Mouse (Mus musculus) heart, embryonic 15.5 days (tissue): Measurements from ENCODE around the gene Fkbp2. TPM values are rescaled to one million over a fixed set of nuclear protein-coding genes. Genes with fewer than 3 reads are reported as not detected.

ENCODE experiments used
- ATAC-seq: fragments of 200-750 bp; cut with Nextera tagmentation; replicated peaks from 2 replicates; pipeline ENCODE4 v1.8.0; 2017; ENCODE audit warnings: low read depth, moderate TSS enrichment; ENCODE audit not compliant: insufficient number of reproducible peaks, insufficient read depth, low FRiP score
- H3K27ac ChIP-seq: fragments of 300-500 bp; sonication (generic); 2 replicates; pipeline ENCODE4 v1.5.1; 2015; ENCODE audit warnings: mild to moderate bottlenecking, inconsistent platforms
- H3K27me3 ChIP-seq: fragments of 300-500 bp; sonication (generic); 2 replicates; pipeline ENCODE4 v1.6.1; 2015; ENCODE audit warnings: inconsistent platforms
- H3K36me3 ChIP-seq: fragments of 300-500 bp; sonication (generic); 2 replicates; pipeline ENCODE4 v1.6.1; 2015; ENCODE audit warnings: mild to moderate bottlenecking, inconsistent platforms
- H3K4me1 ChIP-seq: fragments of 300-500 bp; sonication (generic); replicated peaks from 2 replicates; pipeline ENCODE4 v1.6.1; 2015; ENCODE audit warnings: inconsistent platforms
- H3K4me2 ChIP-seq: fragments of 300-500 bp; sonication (generic); 2 replicates; pipeline ENCODE4 v1.6.1; 2015; ENCODE audit warnings: inconsistent platforms, mild to moderate bottlenecking, moderate library complexity
- H3K4me3 ChIP-seq: fragments of 300-500 bp; sonication (generic); 2 replicates; pipeline ENCODE4 v1.5.1; 2015; ENCODE audit warnings: mild to moderate bottlenecking, inconsistent platforms
- H3K9ac ChIP-seq: fragments of 300-500 bp; sonication (generic); 2 replicates; pipeline ENCODE4 v1.6.1; 2015; ENCODE audit warnings: mild to moderate bottlenecking, inconsistent platforms
- H3K9me3 ChIP-seq: fragments of 300-500 bp; sonication (generic); replicated peaks from 2 replicates; pipeline ENCODE4 v1.6.1; 2016; ENCODE audit warnings: inconsistent platforms
- WGBS: fragments of 180-500 bp; shearing (Covaris S2); methylation state at CpG from one replicate; pipeline ENCODE4 v1.1.7; 2015; ENCODE audit warnings: mixed read lengths; 5-methylcytosine and 5-hydroxymethylcytosine counted together
- polyA plus RNA-seq: library from polyadenylated mRNA; unstranded; fragments of >200 nt; fragmentation: Nextera tagmentation; extraction: Ambion mirVana; gene quantifications from 2 replicates; pipeline ENCODE4 v1.2.1, GENCODE M21; 2015

Fkbp2 gene
- polyA plus RNA-seq, 1 experiment from 2014 or later: 77.0 TPM

DNA sequence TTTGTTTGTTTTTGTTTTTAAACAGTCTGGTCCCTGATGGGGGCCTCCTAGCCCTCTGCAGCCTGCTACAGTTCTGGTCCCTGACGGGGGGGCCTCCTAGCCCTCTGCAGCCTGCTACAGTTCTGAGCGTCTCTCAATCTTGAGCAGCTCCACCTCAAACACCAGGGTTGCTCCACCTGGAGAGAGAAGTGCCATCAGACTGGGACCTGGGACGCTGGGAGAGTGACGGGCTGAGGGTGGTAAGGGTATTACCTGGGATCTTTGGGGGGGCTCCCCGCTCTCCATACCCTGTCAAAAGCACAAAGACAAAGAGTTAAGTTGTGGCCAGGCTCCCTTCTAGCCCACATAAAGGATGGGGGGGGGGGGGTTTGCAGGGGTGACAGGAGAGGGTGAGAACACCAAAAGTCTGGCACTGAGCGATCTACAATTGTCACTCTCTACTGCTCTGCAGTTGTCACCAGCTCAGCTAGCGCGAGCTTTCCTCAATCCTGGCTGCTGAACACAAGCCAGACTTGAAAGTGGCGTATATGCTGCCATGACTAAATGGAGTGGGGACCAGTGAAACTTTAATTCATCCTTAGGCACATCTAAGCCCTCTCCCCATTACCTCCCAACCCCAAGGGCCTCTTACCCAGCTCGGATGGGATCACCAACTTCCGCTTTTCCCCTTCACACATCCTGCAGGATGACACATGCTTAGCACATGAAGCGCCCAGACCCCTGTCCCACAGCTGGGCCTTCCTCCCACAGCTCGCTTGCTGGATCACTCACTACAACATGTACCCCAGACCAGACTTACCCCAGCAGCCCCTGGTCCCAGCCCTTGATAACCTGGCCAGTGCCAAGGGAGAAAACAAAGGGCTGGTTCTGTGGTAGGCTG, 2.3 kb downstream of the Fkbp2 start:
- H3K4me1 ChIP-seq: peaks cover 50% of the 10 kb centered on the region
- peaks cover 31% of the 10 kb centered on the region for H3K36me3 ChIP-seq
- H3K27ac ChIP-seq: peak overlapping the region; percentile 97
- no peak for ATAC-seq
- H3K4me2 ChIP-seq: peak overlapping the region; percentile 89; the same call in 1 of the 2 replicates
- peak overlapping the region; percentile 79; the same call in 1 of the 2 replicates for H3K9ac ChIP-seq
- H3K27me3 ChIP-seq: no peaks in the 10 kb centered on the region
- H3K9me3 ChIP-seq: no peaks in the 10 kb centered on the region
- peak overlapping the region; percentile 79; the same call in 1 of the 2 replicates for H3K4me3 ChIP-seq
- WGBS: 71% methylated on average over 13 of the region's 13 CpGs

GRCm38 (mm10) chr19:6975537-6976521, 4.5 kb downstream of the Fkbp2 start, which contains the start of gene Plcb3:
Plcb3 (minus strand) TSS chr19:6976470.
- Histone ChIP-seq H3K9me3 (no peaks in the 10 kb centered on the region), H3K9ac (peak within 1 kb of the TSS; percentile 82), H3K27ac (peak within 1 kb of the TSS; percentile 93), H3K36me3 (peaks cover 21% of the 10 kb centered on the region), H3K4me3 (peak within 1 kb of the TSS; percentile 77), H3K27me3 (no peaks in the 10 kb centered on the region), H3K4me1 (peaks cover 54% of the 10 kb centered on the region), H3K4me2 (peak within 1 kb of the TSS; percentile 90)
- WGBS: under 1% methylated on average over 16 of the region's 16 CpGs
- no peak for ATAC-seq

- peaks cover 21% of the 10 kb centered on the region for H3K36me3 ChIP-seq
- no peaks in the 10 kb centered on the region for H3K9me3 ChIP-seq
- under 1% methylated on average over 84 of the region's 84 CpGs for WGBS
- peak within 1 kb of the TSS; percentile 93 for H3K27ac ChIP-seq
- H3K9ac ChIP-seq: peak within 1 kb of the TSS; percentile 82
- peak within 1 kb of the TSS; percentile 90 for H3K4me2 ChIP-seq
- H3K4me1 ChIP-seq: peaks cover 64% of the 10 kb centered on the region
- ATAC-seq: peak; percentile 57
- peak within 1 kb of the TSS; percentile 77 for H3K4me3 ChIP-seq
- no peaks in the 10 kb centered on the region for H3K27me3 ChIP-seq
Measured at GRCm38 (mm10) chr19:6974211-6975205, 5.8 kb downstream of the Fkbp2 start, which contains the start of gene Ppp1r14b. Ppp1r14b (plus strand) TSS chr19:6974968.

- Histone ChIP-seq H3K9ac (peak overlapping the region; percentile 82), H3K36me3 (peaks cover 20% of the 10 kb centered on the region), H3K4me2 (peak overlapping the region; percentile 90), H3K9me3 (no peaks in the 10 kb centered on the region), H3K27me3 (no peaks in the 10 kb centered on the region), H3K4me3 (peak overlapping the region; percentile 77), H3K27ac (peak overlapping the region; percentile 93), H3K4me1 (peaks cover 61% of the 10 kb centered on the region)
- no peak for ATAC-seq
- WGBS: 33% methylated on average over 12 of the region's 12 CpGs
Measured at GRCm38 (mm10) chr19:6973581-6974190, 6.6 kb downstream of the Fkbp2 start.

DNA sequence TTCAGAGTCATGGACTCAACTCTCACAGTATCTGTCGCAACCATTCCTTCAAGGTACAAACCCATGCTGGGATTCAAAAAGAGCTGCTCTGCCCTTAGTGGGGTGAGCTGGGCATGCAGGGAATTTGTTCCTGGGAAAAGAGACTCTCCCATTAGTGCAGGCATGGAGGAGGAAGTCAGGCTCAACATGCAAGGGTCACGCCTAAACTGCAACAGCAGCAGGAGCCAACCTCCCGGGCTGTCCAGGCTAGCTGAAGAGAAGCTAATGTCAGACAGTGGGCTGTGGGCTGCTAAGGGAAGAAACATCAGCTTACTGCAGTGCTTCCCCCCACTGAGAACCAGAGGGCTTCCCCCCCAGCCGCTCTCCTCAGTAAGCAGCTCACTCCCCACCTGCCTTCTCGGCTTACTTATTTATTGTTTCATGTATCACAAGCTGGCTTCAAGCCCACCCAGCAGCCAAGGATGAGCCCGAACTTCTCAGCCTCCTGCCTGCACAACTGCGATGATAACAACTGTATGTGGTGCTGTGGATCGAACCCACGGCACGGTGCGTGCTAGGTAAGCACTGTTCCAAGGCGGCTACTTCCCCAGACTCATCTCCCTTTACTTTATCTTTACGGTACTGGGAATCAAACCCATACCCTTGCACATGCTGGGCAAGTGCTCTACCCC, 7.9 kb downstream of the Fkbp2 start:
- peaks cover 8% of the 10 kb centered on the region for H3K36me3 ChIP-seq
- no peaks in the 10 kb centered on the region for H3K27me3 ChIP-seq
- H3K9ac ChIP-seq: no peak overlapping the region
- H3K4me3 ChIP-seq: no peak overlapping the region
- WGBS: 75% methylated on average over 13 of the region's 13 CpGs
- no peak overlapping the region for H3K4me2 ChIP-seq
- no peak for ATAC-seq
- no peaks in the 10 kb centered on the region for H3K9me3 ChIP-seq
- peaks cover 55% of the 10 kb centered on the region for H3K4me1 ChIP-seq
- H3K27ac ChIP-seq: no peak overlapping the region

DNA sequence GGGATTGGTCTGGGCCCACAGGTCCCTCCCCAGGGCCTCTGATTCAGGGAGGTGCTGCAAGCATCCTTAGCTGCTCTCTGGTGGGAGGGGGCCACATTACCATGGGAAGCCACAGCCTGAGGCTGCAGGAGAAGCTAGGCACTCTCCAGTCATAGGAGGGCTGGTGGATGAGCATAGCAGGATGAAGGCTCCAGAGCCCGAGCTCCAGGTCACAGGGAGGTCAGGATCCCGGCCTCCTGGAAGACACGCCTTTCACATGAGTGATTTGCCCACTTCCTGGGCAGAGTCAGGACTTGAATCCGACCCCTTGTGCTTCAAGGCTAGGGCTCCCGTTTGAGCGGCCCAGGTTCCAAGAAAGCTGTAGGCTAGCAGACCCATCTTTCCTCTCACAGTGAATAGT, 8.7 kb downstream of the Fkbp2 start:
- no peak overlapping the region for H3K4me2 ChIP-seq
- 37% methylated on average over 6 of the region's 6 CpGs for WGBS
- no peaks in the 10 kb centered on the region for H3K27me3 ChIP-seq
- H3K4me1 ChIP-seq: peaks cover 49% of the 10 kb centered on the region
- H3K9ac ChIP-seq: no peak overlapping the region
- no peak for ATAC-seq
- no peak overlapping the region for H3K4me3 ChIP-seq
- peak overlapping the region; percentile 28; the same call in 1 of the 2 replicates for H3K27ac ChIP-seq
- peaks cover 3% of the 10 kb centered on the region; the same call in 1 of the 2 replicates for H3K36me3 ChIP-seq
- no peaks in the 10 kb centered on the region for H3K9me3 ChIP-seq

DNA sequence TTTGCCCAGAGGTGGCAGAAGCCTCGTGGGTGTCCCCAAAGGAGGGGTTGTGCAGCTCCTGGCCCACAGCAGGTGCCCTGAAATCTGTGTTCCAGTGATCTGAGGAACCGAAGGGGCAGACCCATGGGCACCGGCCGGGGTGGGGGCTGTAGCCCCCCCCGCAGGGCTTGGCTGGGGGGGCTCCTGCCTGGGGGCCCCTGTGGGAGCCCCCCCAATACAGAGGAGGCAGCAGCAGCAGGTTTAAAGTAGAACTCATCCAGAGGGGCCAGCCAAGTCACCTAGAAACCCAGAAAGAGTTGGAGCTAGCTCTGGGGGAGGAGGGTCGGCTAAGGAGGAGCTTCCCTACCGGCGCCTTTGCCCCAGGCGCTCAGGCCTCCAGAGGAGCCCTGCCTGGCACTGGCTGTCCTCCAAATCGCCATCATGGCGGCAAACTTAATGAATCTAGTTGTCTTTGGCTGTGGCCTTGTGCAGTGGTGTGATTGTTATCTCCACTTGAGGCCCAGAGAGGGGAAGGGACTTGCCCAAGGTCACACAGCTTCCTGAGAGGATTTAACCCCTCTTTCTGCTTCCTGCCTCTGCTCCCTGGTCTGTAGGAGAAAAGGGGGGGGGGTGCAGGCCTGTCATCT, 9.7 kb downstream of the Fkbp2 start:
- no peak for ATAC-seq
- H3K9ac ChIP-seq: peak overlapping the region; percentile 75

GRCm38 (mm10) chr19:6969665-6970381, 10.5 kb downstream of the Fkbp2 start:
- Histone ChIP-seq H3K36me3 (peaks cover 3% of the 10 kb centered on the region; the same call in 1 of the 2 replicates), H3K27ac (peak overlapping the region; percentile 52; the same call in 1 of the 2 replicates), H3K4me2 (peak overlapping the region; percentile 79), H3K9me3 (no peaks in the 10 kb centered on the region), H3K9ac (peak overlapping the region; percentile 75), H3K4me1 (peaks cover 38% of the 10 kb centered on the region), H3K27me3 (no peaks in the 10 kb centered on the region), H3K4me3 (peak overlapping the region; percentile 62)
- ATAC-seq: peak; percentile 76
- WGBS: 2% methylated on average over 54 of the region's 55 CpGs

More for the DNA sequence above, 9.7 kb downstream of the Fkbp2 start:
- H3K4me2 ChIP-seq: peak overlapping the region; percentile 79
- no peaks in the 10 kb centered on the region for H3K27me3 ChIP-seq
- H3K4me1 ChIP-seq: peaks cover 38% of the 10 kb centered on the region
- no peaks in the 10 kb centered on the region; the same call in 1 of the 2 replicates for H3K36me3 ChIP-seq
- peak overlapping the region; percentile 62 for H3K4me3 ChIP-seq
- H3K9me3 ChIP-seq: no peaks in the 10 kb centered on the region
- 23% methylated on average over 11 of the region's 11 CpGs for whole genome bisulfite sequencing
- peak overlapping the region; percentile 28 for H3K27ac ChIP-seq

GRCm38 (mm10) chr19:6969291-6969664, 11.0 kb downstream of the Fkbp2 start:
- Histone ChIP-seq H3K27me3 (no peaks in the 10 kb centered on the region), H3K4me3 (peak overlapping the region; percentile 62), H3K36me3 (peaks cover 8% of the 10 kb centered on the region; the same call in 1 of the 2 replicates), H3K9ac (peak overlapping the region; percentile 75), H3K4me2 (peak overlapping the region; percentile 79), H3K4me1 (peaks cover 38% of the 10 kb centered on the region), H3K9me3 (no peaks in the 10 kb centered on the region), H3K27ac (peak overlapping the region; percentile 52; the same call in 1 of the 2 replicates)
- ATAC-seq: no peak
- under 1% methylated on average over 20 of the region's 20 CpGs for WGBS
